ENCODE assay signal across 9 mouse cellular contexts in genomic region chr8:111934201-111934600, GRCm38 (mm10). TPM values are rescaled to one million over a fixed set of nuclear protein-coding genes. Genes with fewer than 3 reads are reported as not detected.
A peak's percentile ranks its signal among the peaks of the same experiment; 100 is the strongest.
DNase-seq lines count a peak whose midpoint lies in the region; ATAC-seq lines count a peak whose summit lies in the region.
"Had no signal": no experiment of that assay in that cellular context is flagged by ENCODE, and none has a peak within 500 bp of the region (broad histone marks: within the 10 kb centered on the region; RNA-seq: fewer than 3 reads in every experiment).

No protein-coding gene starts in this region.

- H3K4me1 ChIP-seq in erythroblast, embryonic 14.5 days (ENCODE audit: control insufficient read depth), result peaks cover 63% of the 10 kb centered on the region
- peaks cover 20% of the 10 kb centered on the region for H3K4me1 ChIP-seq in kidney, embryonic 15.5 days
- H3K4me1 ChIP-seq in limb, embryonic 10.5 days, result peaks cover 17% of the 10 kb centered on the region
- H3K4me1 ChIP-seq in midbrain, embryonic 15.5 days, result peaks cover 12% of the 10 kb centered on the region

- ATAC-seq in erythroblast, adult 5-6 weeks (replicated peaks; ENCODE audit: low FRiP score, poor library complexity, severe bottlenecking), result no peak
- ATAC-seq in kidney, embryonic 15.5 days (replicated peaks; ENCODE audit: low FRiP score), result no peak
- ATAC-seq in midbrain, embryonic 15.5 days (replicated peaks), result 0 out of 2 replicates have a peak, but pooled peaks have one; percentile 5

- no peaks in the 10 kb centered on the region for H3K9me3 ChIP-seq in erythroblast, embryonic 14.5 days (ENCODE audit: control insufficient read depth, low read length)
- no peaks in the 10 kb centered on the region for H3K9me3 ChIP-seq in kidney, embryonic 15.5 days (replicated peaks)
- H3K9me3 ChIP-seq in limb, embryonic 10.5 days (replicated peaks), result no peaks in the 10 kb centered on the region
- no peaks in the 10 kb centered on the region for H3K9me3 ChIP-seq in midbrain, embryonic 15.5 days

- peak overlapping the region; percentile 83 for H3K4me3 ChIP-seq in erythroblast, embryonic 14.5 days (replicated peaks)
- H3K4me3 ChIP-seq in kidney, embryonic 15.5 days (replicated peaks), result peak overlapping the region; percentile 76; the same call in 1 of the 2 replicates
- peak overlapping the region; percentile 88; the same call in 1 of the 2 replicates for H3K4me3 ChIP-seq in limb, embryonic 10.5 days
- H3K4me3 ChIP-seq in midbrain, embryonic 15.5 days, result no peak overlapping the region

- peaks cover 8% of the 10 kb centered on the region for H3K36me3 ChIP-seq in erythroblast, embryonic 14.5 days (ENCODE audit: control insufficient read depth)
- no peaks in the 10 kb centered on the region for H3K36me3 ChIP-seq in kidney, embryonic 15.5 days
- no peaks in the 10 kb centered on the region for H3K36me3 ChIP-seq in limb, embryonic 10.5 days
- H3K36me3 ChIP-seq in midbrain, embryonic 15.5 days (replicated peaks), result no peaks in the 10 kb centered on the region

- H3K27ac ChIP-seq in kidney, embryonic 15.5 days, result no peak overlapping the region
- no peak overlapping the region for H3K27ac ChIP-seq in limb, embryonic 10.5 days
- H3K27ac ChIP-seq in midbrain, embryonic 15.5 days, result peak overlapping the region; percentile 94; the same call in 1 of the 2 replicates

- H3K4me2 ChIP-seq in kidney, embryonic 15.5 days, result peak overlapping the region; percentile 88; the same call in 1 of the 2 replicates
- peak overlapping the region; percentile 87; the same call in 1 of the 2 replicates for H3K4me2 ChIP-seq in midbrain, embryonic 15.5 days

- H3K9ac ChIP-seq in kidney, embryonic 15.5 days, result no peak overlapping the region
- H3K9ac ChIP-seq in midbrain, embryonic 15.5 days, result no peak overlapping the region

- 96% methylated on average over 2 of the region's 2 CpGs for WGBS in kidney, embryonic 15.5 days
- WGBS in limb, embryonic 10.5 days, result 91% methylated on average over 2 of the region's 2 CpGs
- WGBS in midbrain, embryonic 15.5 days, result 86% methylated on average over 2 of the region's 2 CpGs

- DNase-seq in kidney, postnatal 25 days, result no peak
- no peak for DNase-seq in limb, embryonic 10.5 days (ENCODE audit: low spot score)
- no peak for DNase-seq in thymus, adult 18-20 months
- no peak for DNase-seq in layer of hippocampus, postnatal 25 days (ENCODE audit: extremely low spot score in 1 of 2, low spot score in 1 of 2)

- H3K27me3 ChIP-seq in erythroblast, embryonic 14.5 days (ENCODE audit: control insufficient read depth), result no peaks in the 10 kb centered on the region
- H3K27me3 ChIP-seq in kidney, embryonic 15.5 days, result no peaks in the 10 kb centered on the region
- H3K27me3 ChIP-seq in limb, embryonic 10.5 days (ENCODE audit: low read depth, poor library complexity, severe bottlenecking), result no peaks in the 10 kb centered on the region
- H3K27me3 ChIP-seq in midbrain, embryonic 15.5 days (replicated peaks), result no peaks in the 10 kb centered on the region

RNA-seq across cellular contexts. Expression of gene Tmem231, which starts 0.5 kb away (rescaled TPM):
- polyA plus RNA-seq in erythroblast, embryonic 14.5 days (2012), result 0.33 and 0.70 TPM in 2 replicates
- total RNA-seq in erythroblast, adult 5-6 weeks (2015; ENCODE audit: low replicate concordance), result 2.7 TPM in 1 of 2 replicates, not detected in the other
- 4.7 and 5.0 TPM in 2 replicates for total RNA-seq in erythroblast, adult 5-6 weeks (2017; ENCODE audit: low replicate concordance)
- 21.1 and 21.5 TPM in 2 replicates for polyA plus RNA-seq in kidney, embryonic 15.5 days (2015; fragmentation: Nextera tagmentation; extraction: Ambion mirVana)
- 18.0 and 24.2 TPM in 2 replicates for polyA plus RNA-seq in limb, embryonic 10.5 days (2016; fragmentation: Nextera tagmentation; extraction: Ambion mirVana)
- 20.4 and 20.5 TPM in 2 replicates for polyA plus RNA-seq in midbrain, embryonic 15.5 days (2015; fragmentation: Nextera tagmentation; extraction: Ambion mirVana)
- 10 to 100 TPM; 11.2 to 11.5 TPM for total RNA-seq in layer of hippocampus, postnatal 25 days (2021)

RNA-seq across cellular contexts. Expression of gene Gabarapl2, which starts 6.3 kb away (rescaled TPM):
- polyA plus RNA-seq in erythroblast, embryonic 14.5 days (2012), result 2.0 and 3.3 TPM in 2 replicates
- total RNA-seq in erythroblast, adult 5-6 weeks (2015; ENCODE audit: low replicate concordance), result 113 and 121 TPM in 2 replicates
- 170 and 171 TPM in 2 replicates for total RNA-seq in erythroblast, adult 5-6 weeks (2017; ENCODE audit: low replicate concordance)
- 194 and 198 TPM in 2 replicates for polyA plus RNA-seq in kidney, embryonic 15.5 days (2015; fragmentation: Nextera tagmentation; extraction: Ambion mirVana)
- 166 and 173 TPM in 2 replicates for polyA plus RNA-seq in limb, embryonic 10.5 days (2016; fragmentation: Nextera tagmentation; extraction: Ambion mirVana)
- 430 and 438 TPM in 2 replicates for polyA plus RNA-seq in midbrain, embryonic 15.5 days (2015; fragmentation: Nextera tagmentation; extraction: Ambion mirVana)
- 100 to 1,000 TPM; 196 to 239 TPM for total RNA-seq in layer of hippocampus, postnatal 25 days (2021)

RNA-seq across cellular contexts. Expression of gene Chst5, which starts 24.0 kb away (rescaled TPM):
- not detected in 2 replicates for polyA plus RNA-seq in erythroblast, embryonic 14.5 days (2012)
- total RNA-seq in erythroblast, adult 5-6 weeks (2015; ENCODE audit: low replicate concordance), result not detected in 2 replicates
- not detected in 2 replicates for total RNA-seq in erythroblast, adult 5-6 weeks (2017; ENCODE audit: low replicate concordance)
- polyA plus RNA-seq in kidney, embryonic 15.5 days (2015; fragmentation: Nextera tagmentation; extraction: Ambion mirVana), result 0.96 and 1.1 TPM in 2 replicates
- polyA plus RNA-seq in limb, embryonic 10.5 days (2016; fragmentation: Nextera tagmentation; extraction: Ambion mirVana), result 1.8 and 2.4 TPM in 2 replicates
- 4.0 and 4.6 TPM in 2 replicates for polyA plus RNA-seq in midbrain, embryonic 15.5 days (2015; fragmentation: Nextera tagmentation; extraction: Ambion mirVana)
- under 1 TPM; 0.70 to 0.71 TPM for total RNA-seq in layer of hippocampus, postnatal 25 days (2021)
- total RNA-seq: adrenal gland, postnatal 25 days had no signal

RNA-seq across cellular contexts. Expression of gene Tmem170, which starts 57.7 kb away (rescaled TPM):
- 0.07 and 0.08 TPM in 2 replicates for polyA plus RNA-seq in erythroblast, embryonic 14.5 days (2012)
- total RNA-seq in erythroblast, adult 5-6 weeks (2015; ENCODE audit: low replicate concordance), result 0.84 and 2.7 TPM in 2 replicates
- 0.70 and 1.4 TPM in 2 replicates for total RNA-seq in erythroblast, adult 5-6 weeks (2017; ENCODE audit: low replicate concordance)
- 13.0 and 13.4 TPM in 2 replicates for polyA plus RNA-seq in kidney, embryonic 15.5 days (2015; fragmentation: Nextera tagmentation; extraction: Ambion mirVana)
- 7.9 and 8.9 TPM in 2 replicates for polyA plus RNA-seq in limb, embryonic 10.5 days (2016; fragmentation: Nextera tagmentation; extraction: Ambion mirVana)
- polyA plus RNA-seq in midbrain, embryonic 15.5 days (2015; fragmentation: Nextera tagmentation; extraction: Ambion mirVana), result 3.7 and 3.8 TPM in 2 replicates
- total RNA-seq in layer of hippocampus, postnatal 25 days (2021), result 1 to 10 TPM; 4.1 to 4.3 TPM

RNA-seq across cellular contexts. Expression of gene Adat1, which starts 57.9 kb away (rescaled TPM):
- 0.06 TPM in 1 of 2 replicates, not detected in the other for polyA plus RNA-seq in erythroblast, embryonic 14.5 days (2012)
- total RNA-seq in erythroblast, adult 5-6 weeks (2015; ENCODE audit: low replicate concordance), result 0.77 and 1.9 TPM in 2 replicates
- 0.70 and 1.4 TPM in 2 replicates for total RNA-seq in erythroblast, adult 5-6 weeks (2017; ENCODE audit: low replicate concordance)
- 11.2 and 12.1 TPM in 2 replicates for polyA plus RNA-seq in kidney, embryonic 15.5 days (2015; fragmentation: Nextera tagmentation; extraction: Ambion mirVana)
- polyA plus RNA-seq in limb, embryonic 10.5 days (2016; fragmentation: Nextera tagmentation; extraction: Ambion mirVana), result 18.3 and 18.4 TPM in 2 replicates
- 8.7 and 8.9 TPM in 2 replicates for polyA plus RNA-seq in midbrain, embryonic 15.5 days (2015; fragmentation: Nextera tagmentation; extraction: Ambion mirVana)
- total RNA-seq in layer of hippocampus, postnatal 25 days (2021), result 1 to 10 TPM; 5.0 to 6.9 TPM

Comparison
In these comparisons a context has a peak if more than half of its experiments do, and no peak if none do; other contexts are left out.
1. RNA of gene Tmem231, which starts 0.5 kb away (polyA plus RNA-seq): 18.0 to 24.2 TPM in limb, embryonic 10.5 days, 21.1 to 21.5 TPM in kidney, embryonic 15.5 days and 20.4 to 20.5 TPM in midbrain, embryonic 15.5 days; 0.33 to 0.70 TPM in erythroblast, embryonic 14.5 days; every median in the first group is over 10 times any median in the second.
2. RNA of gene Gabarapl2, which starts 6.3 kb away (polyA plus RNA-seq): 430 to 438 TPM in midbrain, embryonic 15.5 days, 194 to 198 TPM in kidney, embryonic 15.5 days and 166 to 173 TPM in limb, embryonic 10.5 days; 2.0 to 3.3 TPM in erythroblast, embryonic 14.5 days; every median in the first group is over 10 times any median in the second.